Mouse (Mus musculus) C3H10T1/2 (cell line): ENCODE data around the gene Fopnl. TPM values are rescaled to one million over a fixed set of nuclear protein-coding genes. Genes with fewer than 3 reads are reported as not detected.

Experiments used
- polyA plus RNA-seq, 2 experiments: library from polyadenylated mRNA; unstranded; fragments of >200 nt; fragmentation: generic; extraction: Trizol; gene quantifications; one replicate each; pipeline ENCODE4 v1.2.1; 2012; ENCODE audit warnings: missing spikeins in 2 of 2

Gene Fopnl
- 10 to 100 TPM; 11.7 to 45.9 TPM for polyA plus RNA-seq

GRCm38 (mm10) chr16:14316884-14317876 is at the start of gene Fopnl:
TSS of gene Fopnl (minus strand) at chr16:14317405.

DNA sequence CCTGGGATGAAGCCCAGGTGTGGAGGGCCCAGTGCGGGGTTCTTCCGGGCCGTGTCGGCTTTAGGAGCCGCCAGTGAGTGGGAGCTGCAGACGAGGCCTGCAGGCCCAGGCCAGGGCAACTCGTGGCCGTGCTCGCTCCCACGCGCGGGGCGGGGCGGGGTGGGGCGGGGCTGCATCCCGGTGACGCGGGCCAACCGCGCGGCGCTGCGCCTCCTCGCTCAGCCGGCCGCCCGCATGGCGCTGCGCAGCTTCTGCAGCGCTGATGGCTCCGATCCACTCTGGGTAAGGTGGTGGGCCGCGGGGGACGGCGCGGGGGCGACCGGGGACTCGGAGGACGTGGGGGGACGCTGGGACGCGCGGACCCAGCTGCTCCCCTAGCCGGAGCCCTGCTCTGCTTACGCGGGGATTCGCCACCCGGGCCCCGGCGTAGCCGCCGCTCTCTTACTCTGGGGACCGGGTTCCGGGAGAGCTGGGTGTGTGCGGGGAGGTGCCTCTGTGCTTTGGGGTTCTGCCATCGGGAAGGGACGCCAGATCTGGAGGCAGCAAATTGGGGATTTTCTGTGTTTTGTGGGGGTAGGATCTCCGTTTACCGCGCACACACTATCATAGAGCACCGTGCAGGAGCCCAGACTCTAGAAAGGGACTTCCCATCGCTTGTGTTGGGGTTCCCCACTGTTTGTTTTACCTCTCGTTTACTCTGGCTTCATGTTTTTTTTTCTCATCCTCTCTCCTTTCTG is 44.3 kb upstream of the Fopnl start, which contains the start of gene Abcc1:
Abcc1 (plus strand) TSS at position 197 of the 737 bp plus-strand sequence.

GRCm38 (mm10) chr16:14291223-14291622 is 26.0 kb downstream of the Fopnl start, which contains the start of gene Myh11:
TSS of gene Myh11 (minus strand) at chr16:14291372.

Other genes with a start within 250 kb of the Fopnl start
- 10 to 100 TPM; 18.0 to 87.8 TPM for gene Nde1, start 154.1 kb downstream of the Fopnl start, polyA plus RNA-seq
- 1 to 10 TPM in 1 of 2 experiments, under 1 TPM in 1; 0.74 to 8.4 TPM for gene Marf1, start 154.1 kb downstream of the Fopnl start, polyA plus RNA-seq
- under 1 TPM in 1 of 2 experiments, not detected in 1; 0.12 TPM for gene Myh11, start 26.0 kb downstream of the Fopnl start, polyA plus RNA-seq
- gene Abcc1, start 44.2 kb upstream of the Fopnl start, polyA plus RNA-seq: 10 to 100 TPM in 1 of 2 experiments, 1 to 10 TPM in 1; 6.8 to 14.6 TPM
- not detected for gene A630010A05Rik, start 244.9 kb upstream of the Fopnl start, polyA plus RNA-seq